Comparison of ENCODE assay signal across 13 mouse cellular contexts in the genomic region with DNA sequence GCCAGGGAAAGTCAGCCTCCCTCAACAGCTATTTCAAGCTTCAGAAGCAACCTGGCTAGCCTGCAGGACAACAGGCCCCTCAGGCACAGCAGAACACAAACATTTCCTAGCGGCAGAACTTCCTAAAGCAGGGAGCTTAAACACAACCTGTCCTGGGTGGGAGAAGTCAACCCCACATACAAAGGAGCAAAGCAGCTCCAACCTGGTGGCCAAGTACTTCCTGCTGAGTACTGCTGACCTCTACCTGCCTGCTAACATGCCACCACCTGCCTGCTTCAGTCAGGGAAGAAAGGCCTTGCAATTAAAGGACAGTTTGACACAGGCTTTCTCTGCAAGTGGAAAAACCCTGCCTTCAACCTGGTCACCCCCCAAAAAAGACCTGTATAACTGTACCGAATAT. TPM values are rescaled to one million over a fixed set of nuclear protein-coding genes. Genes with fewer than 3 reads are reported as not detected.
A peak's percentile ranks its signal among the peaks of the same experiment; 100 is the strongest.
DNase-seq lines count a peak whose midpoint lies in the region; ATAC-seq lines count a peak whose summit lies in the region.
"Had no signal": no experiment of that assay in that cellular context is flagged by ENCODE, and none has a peak within 500 bp of the region (broad histone marks: within the 10 kb centered on the region; RNA-seq: fewer than 3 reads in every experiment).

No protein-coding gene starts in this region.

- no peaks in the 10 kb centered on the region for H3K9me3 ChIP-seq in heart, embryonic 14.5 days (ENCODE audit: control insufficient read depth, low read length)
- H3K9me3 ChIP-seq in midbrain, embryonic 11.5 days (ENCODE audit: control insufficient read depth, low read length): no peaks in the 10 kb centered on the region
- H3K9me3 ChIP-seq in midbrain, embryonic 15.5 days: no peaks in the 10 kb centered on the region
- H3K9me3 ChIP-seq in kidney, embryonic 16.5 days (ENCODE audit: low read length): no peaks in the 10 kb centered on the region
- no peaks in the 10 kb centered on the region for H3K9me3 ChIP-seq in stomach, embryonic 16.5 days (replicated peaks; ENCODE audit: control insufficient read depth, low read length)
- H3K9me3 ChIP-seq: forebrain, embryonic 15.5 days had no signal

- peak overlapping the region; percentile 94 for H3K4me2 ChIP-seq in heart, embryonic 14.5 days (ENCODE audit: low read length)
- no peak overlapping the region for H3K4me2 ChIP-seq in midbrain, embryonic 11.5 days
- H3K4me2 ChIP-seq in midbrain, embryonic 15.5 days: no peak overlapping the region
- H3K4me2 ChIP-seq in kidney, embryonic 16.5 days (replicated peaks; ENCODE audit: low read depth, low read length): peak overlapping the region; percentile 67
- H3K4me2 ChIP-seq in stomach, embryonic 16.5 days (ENCODE audit: low read depth, low read length): peak overlapping the region; percentile 60
- H3K4me2 ChIP-seq: forebrain, embryonic 15.5 days had no signal

- peaks cover 6 to 37% of the 10 kb centered on the region in 2 experiments for H3K4me1 ChIP-seq in heart, embryonic 14.5 days (ENCODE audit: control insufficient read depth in 2 of 2, insufficient read depth in 2 of 2, low read length in 2 of 2)
- peaks cover 11% of the 10 kb centered on the region for H3K4me1 ChIP-seq in midbrain, embryonic 11.5 days (ENCODE audit: control insufficient read depth, insufficient read depth, low read length)
- H3K4me1 ChIP-seq in midbrain, embryonic 15.5 days: peaks cover 11% of the 10 kb centered on the region
- H3K4me1 ChIP-seq in kidney, embryonic 16.5 days (ENCODE audit: insufficient read depth, low read length): peaks cover 5% of the 10 kb centered on the region; the same call in 1 of the 2 replicates
- peaks cover 16% of the 10 kb centered on the region; the same call in 1 of the 2 replicates for H3K4me1 ChIP-seq in stomach, embryonic 16.5 days (ENCODE audit: control insufficient read depth, insufficient read depth, low read length)

- ATAC-seq in heart, embryonic 14.5 days (ENCODE audit: insufficient number of reproducible peaks, insufficient read depth, low FRiP score, low read depth): no peak
- ATAC-seq in midbrain, embryonic 11.5 days (ENCODE audit: low FRiP score): no peak
- no peak for ATAC-seq in midbrain, embryonic 15.5 days (replicated peaks)
- ATAC-seq in kidney, embryonic 16.5 days (ENCODE audit: low FRiP score, low TSS enrichment): no peak
- ATAC-seq in stomach, embryonic 16.5 days (ENCODE audit: insufficient read depth, low FRiP score): no peak
- ATAC-seq in CD4-positive, CD25-positive, alpha-beta regulatory T cell, adult 4 months: no peak
- ATAC-seq: forebrain, embryonic 15.5 days had no signal

- no peak overlapping the region for H3K9ac ChIP-seq in heart, embryonic 14.5 days (ENCODE audit: low read length)
- no peak overlapping the region for H3K9ac ChIP-seq in midbrain, embryonic 11.5 days (ENCODE audit: low read length)
- no peak overlapping the region for H3K9ac ChIP-seq in midbrain, embryonic 15.5 days
- H3K9ac ChIP-seq in kidney, embryonic 16.5 days (replicated peaks; ENCODE audit: low read length): no peak overlapping the region
- H3K9ac ChIP-seq in stomach, embryonic 16.5 days (ENCODE audit: low read length): peak overlapping the region; percentile 72
- H3K9ac ChIP-seq: forebrain, embryonic 15.5 days had no signal

- no peak overlapping the region for H3K4me3 ChIP-seq in heart, embryonic 14.5 days (ENCODE audit: control insufficient read depth in 1 of 2, insufficient read depth in 1 of 2, low read depth in 1 of 2, low read length in 2 of 2)
- H3K4me3 ChIP-seq in midbrain, embryonic 11.5 days (ENCODE audit: low read depth, low read length): no peak overlapping the region
- H3K4me3 ChIP-seq in midbrain, embryonic 15.5 days: no peak overlapping the region
- no peak overlapping the region for H3K4me3 ChIP-seq in kidney, embryonic 16.5 days (ENCODE audit: low read length)
- H3K4me3 ChIP-seq in stomach, embryonic 16.5 days (replicated peaks; ENCODE audit: low read length): peak overlapping the region; percentile 57
- H3K4me3 ChIP-seq: forebrain, embryonic 15.5 days had no signal

- 67% methylated on average over 2 of the region's 2 CpGs for WGBS in heart, embryonic 14.5 days
- 42% methylated on average over 2 of the region's 2 CpGs for WGBS in midbrain, embryonic 11.5 days
- 54% methylated on average over 2 of the region's 2 CpGs for WGBS in midbrain, embryonic 15.5 days
- WGBS in kidney, embryonic 16.5 days: 61% methylated on average over 2 of the region's 2 CpGs
- 46% methylated on average over 2 of the region's 2 CpGs for WGBS in stomach, embryonic 16.5 days

- peaks cover 38% of the 10 kb centered on the region for H3K27me3 ChIP-seq in heart, embryonic 14.5 days (ENCODE audit: control insufficient read depth, insufficient read depth, low read length)
- H3K27me3 ChIP-seq in midbrain, embryonic 11.5 days (ENCODE audit: control insufficient read depth, insufficient read depth, low read length): peaks cover 40% of the 10 kb centered on the region
- H3K27me3 ChIP-seq in midbrain, embryonic 15.5 days (replicated peaks): peaks cover 51% of the 10 kb centered on the region
- H3K27me3 ChIP-seq in kidney, embryonic 16.5 days (ENCODE audit: insufficient read depth, low read length): peaks cover 39% of the 10 kb centered on the region
- H3K27me3 ChIP-seq in stomach, embryonic 16.5 days (ENCODE audit: control insufficient read depth, insufficient read depth, low read length): peaks cover 33% of the 10 kb centered on the region

- DNase-seq in heart, adult 8-10 months (ENCODE audit: low spot score): no peak
- DNase-seq in midbrain, embryonic 11.5 days (ENCODE audit: low spot score, missing footprints): peak; percentile 82
- no peak for DNase-seq in frontal cortex, postnatal 14 days (ENCODE audit: low spot score in 2 of 2)
- DNase-seq: adrenal gland, postnatal 25 days; cerebellum, adult 11 months; right cerebral cortex, postnatal 4 days had no signal

- H3K36me3 ChIP-seq in heart, embryonic 14.5 days (ENCODE audit: control insufficient read depth, insufficient read depth, low read length): no peaks in the 10 kb centered on the region
- no peaks in the 10 kb centered on the region for H3K36me3 ChIP-seq in midbrain, embryonic 11.5 days (ENCODE audit: control insufficient read depth, insufficient read depth, low read length)
- H3K36me3 ChIP-seq in midbrain, embryonic 15.5 days (replicated peaks): no peaks in the 10 kb centered on the region
- H3K36me3 ChIP-seq in kidney, embryonic 16.5 days (ENCODE audit: insufficient read depth, low read length): no peaks in the 10 kb centered on the region
- no peaks in the 10 kb centered on the region for H3K36me3 ChIP-seq in stomach, embryonic 16.5 days (ENCODE audit: control insufficient read depth, insufficient read depth, low read length)
- H3K36me3 ChIP-seq: forebrain, embryonic 15.5 days had no signal

- H3K27ac ChIP-seq in heart, embryonic 14.5 days (replicated peaks in 1 of 2; ENCODE audit: control insufficient read depth in 1 of 2, insufficient read depth in 1 of 2, low read depth in 2 of 2, low read length in 2 of 2): no peak overlapping the region
- H3K27ac ChIP-seq in midbrain, embryonic 11.5 days (ENCODE audit: low read depth, low read length): no peak overlapping the region
- H3K27ac ChIP-seq in midbrain, embryonic 15.5 days: no peak overlapping the region
- no peak overlapping the region for H3K27ac ChIP-seq in kidney, embryonic 16.5 days (ENCODE audit: low read length)
- peak overlapping the region; percentile 85 for H3K27ac ChIP-seq in stomach, embryonic 16.5 days (ENCODE audit: low read length)
- H3K27ac ChIP-seq: forebrain, embryonic 15.5 days; macrophage had no signal

RNA-seq across cellular contexts. Expression of gene Ripk4, which starts 1.8 kb away (rescaled TPM):
- 1.9 and 2.1 TPM in 2 replicates for polyA plus RNA-seq in heart, embryonic 14.5 days (2014; fragmentation: Nextera tagmentation; extraction: Ambion mirVana)
- under 1 TPM; 0.06 to 0.22 (median 0.19) TPM for total RNA-seq in heart, adult 8-10 months (2022)
- 0.57 and 0.94 TPM in 2 replicates for polyA plus RNA-seq in midbrain, embryonic 11.5 days (2014; fragmentation: Nextera tagmentation; extraction: Ambion mirVana)
- 0.36 and 0.71 TPM in 2 replicates for polyA plus RNA-seq in midbrain, embryonic 15.5 days (2015; fragmentation: Nextera tagmentation; extraction: Ambion mirVana)
- 12.0 and 12.1 TPM in 2 replicates for polyA plus RNA-seq in kidney, embryonic 16.5 days (2015; fragmentation: Nextera tagmentation; extraction: Ambion mirVana)
- polyA plus RNA-seq in stomach, embryonic 16.5 days (2015; fragmentation: Nextera tagmentation; extraction: Ambion mirVana): 31.2 and 42.7 TPM in 2 replicates
- polyA plus RNA-seq in CD4-positive, CD25-positive, alpha-beta regulatory T cell, adult 4 months (2017; shearing (Covaris generic)): under 1 TPM in 1 of 2 experiments, not detected in 1; 0.16 TPM
- polyA plus RNA-seq: macrophage had no signal

Comparison
In these comparisons a context has a peak if more than half of its experiments do, and no peak if none do; other contexts are left out.
1. H3K4me2 ChIP-seq: peak in heart, embryonic 14.5 days (single experiment), kidney, embryonic 16.5 days (single experiment) and stomach, embryonic 16.5 days (single experiment); none in midbrain, embryonic 11.5 days (single experiment) and midbrain, embryonic 15.5 days (single experiment).